Mouse (Mus musculus): Measurements from ENCODE around the gene Lhx3.

The Lhx3 gene

DNA sequence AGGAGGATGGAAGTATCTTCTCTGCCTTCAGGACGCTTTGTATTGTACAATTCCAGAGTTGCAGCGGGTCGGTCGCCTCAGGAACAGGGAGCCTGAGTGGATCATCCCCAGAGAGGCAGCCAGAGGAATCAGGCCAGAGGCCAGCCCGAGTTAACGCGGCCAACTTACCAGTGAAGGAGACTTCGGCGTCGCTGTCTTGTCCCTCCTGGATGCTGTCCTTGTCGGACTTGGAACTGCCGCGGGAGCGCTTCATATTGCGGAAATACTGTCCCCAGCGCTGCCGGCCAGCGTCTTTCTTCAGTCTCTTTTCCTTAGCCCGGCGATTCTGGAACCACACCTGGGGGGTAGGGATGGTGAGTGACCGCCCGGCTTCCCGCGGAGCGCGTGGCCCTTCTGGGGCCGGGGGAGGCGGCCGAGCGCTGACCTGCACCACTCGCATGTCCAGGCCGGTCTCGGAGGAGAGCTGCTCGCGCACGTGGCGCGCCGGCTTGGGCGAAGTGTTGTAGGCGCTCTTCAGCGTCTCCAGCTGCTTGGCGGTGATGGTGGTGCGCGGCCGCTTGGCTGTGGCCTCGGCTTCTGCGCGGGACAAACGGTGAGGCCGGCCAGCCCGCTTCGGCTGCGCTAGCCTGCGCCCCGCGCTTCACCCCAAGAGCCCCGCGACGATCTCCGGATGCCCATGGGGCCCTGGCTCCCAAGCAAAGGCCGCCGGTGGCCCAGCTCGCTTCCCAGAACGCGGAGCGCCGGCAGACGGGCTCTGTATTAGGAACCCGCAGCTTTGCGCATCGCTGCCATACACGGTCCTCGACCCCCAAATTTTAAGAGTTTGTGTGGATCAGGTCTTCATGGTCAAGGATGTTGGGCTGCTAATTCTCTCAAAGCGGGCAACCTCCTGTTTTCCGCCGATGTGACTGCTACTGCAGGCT is 5.9 kb downstream of the Lhx3 start:
- no peak for DNase-seq

DNA sequence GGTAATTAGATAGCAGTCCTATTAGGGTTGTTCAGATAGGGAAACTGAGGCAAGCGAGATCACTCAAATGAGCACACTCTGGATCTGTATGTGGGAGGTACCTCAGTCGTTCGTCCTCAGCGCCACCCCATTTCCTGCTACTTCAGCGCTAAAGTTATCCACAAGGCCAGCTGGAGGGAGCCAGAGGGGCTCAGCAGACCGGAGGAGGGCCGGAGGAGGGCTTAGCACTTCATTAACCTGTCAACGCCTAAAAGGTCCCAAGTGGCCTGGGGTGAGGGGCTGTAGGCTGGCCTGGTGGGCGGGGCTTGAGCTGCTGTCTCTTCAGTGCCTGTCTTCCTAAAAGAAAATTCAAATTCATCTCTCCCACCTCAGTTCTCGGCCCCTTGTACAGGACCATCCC is 9.6 kb downstream of the Lhx3 start:
- DNase-seq = no peak

DNA sequence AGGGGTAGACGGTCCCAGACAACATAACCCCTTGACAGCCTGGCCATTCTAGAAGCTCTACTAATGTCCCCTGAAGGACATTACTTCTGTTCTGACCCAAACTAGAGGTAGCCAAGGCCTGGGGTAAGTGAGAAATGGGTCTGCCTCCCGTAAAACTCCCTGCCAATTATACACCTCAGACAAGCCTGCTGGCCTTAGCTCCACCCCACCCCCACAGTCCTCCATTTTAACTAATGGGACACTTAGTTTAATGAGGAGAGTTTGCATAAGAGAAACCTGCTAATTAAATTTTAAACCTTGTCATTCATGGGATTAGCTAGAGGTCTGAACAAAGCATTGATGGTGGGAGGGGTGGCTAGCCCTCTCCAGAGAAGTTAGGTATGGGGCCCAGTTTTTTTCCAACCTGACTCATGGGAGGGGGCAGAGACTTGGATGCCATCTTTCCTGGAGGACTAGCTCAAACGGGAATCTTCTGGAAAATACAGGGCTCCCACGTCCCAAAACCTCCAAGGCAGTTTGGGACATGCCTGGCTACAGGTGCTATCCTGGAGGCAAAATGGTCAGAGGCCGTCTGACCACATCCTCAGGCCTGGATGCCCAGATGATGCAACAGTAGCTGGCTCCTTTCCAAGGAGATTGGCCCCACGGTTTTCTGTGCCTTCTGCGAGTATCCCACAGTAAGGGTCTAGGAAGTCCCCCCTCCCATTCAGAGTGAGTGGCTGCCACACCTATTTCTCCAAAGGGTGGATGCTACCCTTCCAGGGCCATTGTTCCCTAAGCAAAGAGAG is 13.3 kb downstream of the Lhx3 start:
- no peak for DNase-seq

DNA sequence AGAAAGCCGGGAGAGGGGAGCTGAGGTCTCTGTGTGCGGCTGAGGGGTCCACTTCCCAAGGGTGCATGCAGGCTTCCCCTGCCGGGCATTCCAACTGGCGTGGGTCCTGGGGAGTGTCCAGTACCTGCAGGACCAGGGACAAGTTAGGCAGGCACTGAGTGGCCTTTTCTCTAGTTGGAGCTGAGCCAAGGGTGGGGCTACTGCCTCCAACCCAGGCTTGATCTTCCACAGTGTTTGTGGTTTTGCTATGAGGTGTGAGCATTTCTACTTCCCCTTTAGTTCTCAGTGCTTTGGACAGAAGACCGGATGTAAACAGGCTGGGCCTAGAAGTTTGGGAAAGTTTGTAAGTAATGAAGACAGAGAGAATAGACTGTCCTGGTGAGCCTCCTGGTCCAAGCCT is 19.6 kb downstream of the Lhx3 start:
- DNase-seq = no peak

DNA sequence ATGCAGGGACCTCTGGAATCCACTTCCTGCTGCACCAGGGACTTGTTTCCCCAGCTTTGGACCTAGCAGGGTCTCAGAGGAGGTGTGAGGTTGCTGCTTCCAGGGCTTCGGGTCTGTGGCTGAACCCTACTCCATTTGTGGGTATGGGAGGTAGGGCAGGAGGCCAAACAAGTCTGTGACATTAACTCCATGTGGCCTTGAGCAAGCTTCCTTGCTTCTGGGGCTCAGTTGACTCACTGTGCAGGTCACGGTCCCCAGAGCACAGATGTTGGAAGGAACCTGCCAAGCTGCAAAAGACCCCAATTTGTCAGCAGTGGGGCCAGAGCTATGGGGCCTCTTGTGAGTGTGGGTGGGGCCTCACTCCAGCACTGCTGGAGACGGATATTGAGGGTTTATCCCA is 23.7 kb downstream of the Lhx3 start:
- no peak for DNase-seq

DNA sequence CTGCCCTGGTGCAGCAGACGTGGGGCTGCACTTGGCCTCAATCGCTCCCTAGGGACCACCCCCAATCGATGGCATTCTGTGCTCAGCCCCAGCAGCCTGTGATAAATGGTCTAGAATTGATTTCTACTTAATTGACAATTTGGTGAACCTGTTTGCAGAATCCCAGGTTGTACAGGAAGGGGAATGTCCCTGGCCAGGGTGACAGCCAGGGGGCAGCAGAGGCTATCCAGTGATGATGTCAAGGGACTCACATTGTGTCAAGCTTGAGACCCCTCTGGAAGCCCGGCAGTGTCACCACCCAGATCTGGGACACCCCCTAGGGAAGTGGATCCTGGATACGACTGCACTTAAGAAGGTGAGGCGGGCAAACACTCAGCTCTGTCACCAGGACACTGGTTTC is 25.4 kb downstream of the Lhx3 start:
- DNase-seq = peak; percentile 66

DNA sequence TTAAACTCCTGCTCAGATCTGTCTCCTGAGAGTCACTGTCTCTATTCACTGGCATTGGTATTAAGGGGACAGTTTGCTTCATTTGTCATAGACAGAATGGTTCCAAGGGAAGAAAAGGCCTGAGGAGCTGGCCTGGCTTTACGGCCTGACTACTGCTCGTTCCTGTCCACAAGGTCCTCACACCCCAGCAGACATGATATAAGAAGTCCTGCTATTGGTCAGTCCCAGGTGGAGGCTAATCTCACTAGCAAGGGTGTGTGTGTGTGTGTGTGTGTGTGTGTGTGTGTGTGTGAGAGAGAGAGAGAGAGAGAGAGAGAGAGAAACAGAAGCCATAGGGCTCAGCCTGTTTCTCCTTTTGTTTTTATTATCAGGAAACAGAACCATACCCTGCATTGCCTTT is 30.9 kb downstream of the Lhx3 start:
- no peak for DNase-seq

DNA sequence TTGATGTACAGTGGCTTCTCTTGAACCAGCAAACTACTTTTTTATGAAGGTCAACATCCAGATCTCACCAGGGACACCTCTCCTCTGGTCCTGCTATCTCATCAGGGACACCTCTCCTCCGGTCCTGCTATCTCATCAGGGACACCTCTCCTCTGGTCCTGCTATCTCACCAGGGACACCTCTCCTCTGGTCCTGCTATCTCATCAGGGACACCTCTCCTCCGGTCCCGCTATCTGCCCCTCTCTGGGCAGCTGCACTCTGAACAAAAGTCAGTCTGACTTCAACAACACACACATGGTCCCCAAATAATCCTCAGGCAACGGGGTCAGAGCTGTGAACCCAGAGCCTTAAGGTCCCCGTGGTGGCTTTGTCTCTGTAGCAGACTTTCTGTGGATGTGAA is 31.4 kb downstream of the Lhx3 start:
- no peak for DNase-seq

DNA sequence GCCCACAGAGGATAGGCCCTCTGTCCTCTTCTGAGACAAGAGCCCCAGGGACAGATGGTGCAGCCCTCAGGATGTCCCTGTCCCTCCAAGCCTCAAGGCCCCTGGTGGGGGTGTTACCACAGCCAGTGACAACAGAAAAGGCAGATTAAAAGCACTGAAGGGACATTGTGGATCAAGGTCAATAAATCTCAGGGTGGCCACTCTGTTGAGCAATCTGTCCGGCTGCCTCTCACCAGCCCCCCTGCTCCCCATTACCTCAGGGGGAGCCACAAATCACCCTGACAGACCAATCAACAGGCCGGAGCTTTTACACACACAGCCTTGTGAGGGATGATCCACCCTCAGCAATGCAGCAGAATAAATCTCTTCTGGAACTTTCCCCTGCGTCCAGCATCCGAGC is 32.9 kb downstream of the Lhx3 start:
- DNase-seq = peak; percentile 49

DNA sequence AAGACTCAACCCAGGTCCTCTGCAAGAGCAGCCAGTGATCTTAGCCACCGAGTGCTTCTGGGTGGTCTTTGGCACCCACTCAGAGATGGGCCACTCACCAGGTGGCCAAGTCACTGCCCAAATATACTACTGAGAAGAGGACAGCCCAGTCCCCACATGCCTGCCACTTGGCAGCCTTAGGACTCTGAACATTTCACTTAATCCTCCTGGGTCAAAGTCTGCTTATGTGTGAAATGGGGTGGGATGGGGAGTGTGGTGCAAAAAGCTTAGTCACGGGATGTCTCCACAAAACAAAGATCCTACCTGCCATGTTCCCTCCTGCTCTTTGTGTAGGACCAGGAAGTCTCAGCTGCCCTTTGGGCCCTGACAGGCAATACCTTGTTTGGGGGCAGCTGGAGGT is 35.9 kb downstream of the Lhx3 start:
- DNase-seq = no peak

DNA sequence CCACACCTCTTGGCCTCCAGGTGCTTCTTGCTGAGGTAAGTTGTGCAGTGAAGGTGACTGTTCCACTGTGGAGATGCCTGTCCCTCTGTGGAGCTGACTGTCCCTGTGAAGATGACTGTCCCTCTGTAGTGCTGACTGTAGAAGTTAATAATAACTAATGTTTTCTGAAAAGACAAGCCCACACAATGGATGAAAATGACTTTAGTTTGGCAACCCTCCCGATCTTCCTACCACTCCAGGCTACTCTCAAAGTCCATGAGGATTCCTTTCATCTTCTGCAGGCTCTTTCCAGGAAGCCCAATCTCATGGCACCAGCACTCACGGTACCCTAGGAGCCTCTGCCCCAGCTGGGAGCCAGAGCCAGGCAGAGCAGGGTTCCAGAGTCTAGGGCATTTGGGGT is 37.7 kb downstream of the Lhx3 start:
- no peak for DNase-seq

DNA sequence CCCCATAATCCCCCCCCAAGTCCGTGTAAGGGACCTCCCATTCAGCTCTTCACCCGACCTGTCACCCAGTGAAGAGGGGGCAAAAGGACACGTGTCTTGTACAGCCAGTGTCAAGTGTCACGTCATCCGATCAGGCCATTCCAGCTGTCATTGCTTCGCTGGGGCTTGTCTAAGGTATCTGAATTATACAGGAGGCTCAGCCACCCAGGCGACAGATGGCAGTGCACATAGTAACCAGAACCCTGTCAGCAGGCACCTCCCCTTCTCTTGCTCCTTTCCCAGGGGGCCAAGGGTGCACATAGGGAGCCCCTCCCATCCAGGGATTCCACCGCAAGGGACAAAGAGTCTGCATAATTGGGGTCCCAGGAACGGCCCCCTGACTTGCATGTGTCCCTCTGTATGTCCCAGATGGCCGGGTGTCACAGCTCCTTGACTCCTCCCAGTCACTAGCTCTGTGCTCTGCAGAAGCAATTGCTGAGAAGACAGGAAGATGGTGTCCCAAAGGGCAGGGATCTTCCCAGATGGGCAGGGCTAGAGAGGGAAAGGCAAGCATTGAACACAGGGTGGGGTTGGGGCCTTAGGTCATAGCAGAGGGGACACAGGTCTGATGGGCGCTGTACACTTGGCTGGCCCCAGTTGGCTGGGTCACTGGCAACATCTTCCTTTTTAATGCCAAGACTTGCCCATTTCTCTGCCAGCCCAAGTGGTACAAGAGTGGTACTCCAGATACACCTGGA is 39.1 kb downstream of the Lhx3 start:
- no peak for DNase-seq

DNA sequence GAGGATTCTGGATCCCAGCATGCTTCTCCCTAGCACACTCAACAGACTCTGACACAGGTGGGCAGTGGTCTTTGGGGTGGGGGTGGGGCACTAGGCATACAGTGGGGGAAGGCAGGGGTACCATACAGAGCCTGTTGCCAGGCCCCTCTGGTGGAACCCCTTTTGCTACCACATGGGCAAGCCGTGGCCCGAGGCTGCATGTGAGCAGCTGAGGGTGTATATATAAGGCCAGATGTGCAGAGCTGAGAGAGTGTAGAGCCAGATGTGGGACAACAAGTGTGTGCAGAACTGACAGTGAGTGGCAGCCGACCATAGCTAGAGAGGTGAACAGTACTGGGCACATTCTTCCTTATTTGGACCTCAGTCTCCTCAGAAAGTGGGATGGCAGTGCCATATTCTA is 41.2 kb downstream of the Lhx3 start:
- DNase-seq = no peak

DNA sequence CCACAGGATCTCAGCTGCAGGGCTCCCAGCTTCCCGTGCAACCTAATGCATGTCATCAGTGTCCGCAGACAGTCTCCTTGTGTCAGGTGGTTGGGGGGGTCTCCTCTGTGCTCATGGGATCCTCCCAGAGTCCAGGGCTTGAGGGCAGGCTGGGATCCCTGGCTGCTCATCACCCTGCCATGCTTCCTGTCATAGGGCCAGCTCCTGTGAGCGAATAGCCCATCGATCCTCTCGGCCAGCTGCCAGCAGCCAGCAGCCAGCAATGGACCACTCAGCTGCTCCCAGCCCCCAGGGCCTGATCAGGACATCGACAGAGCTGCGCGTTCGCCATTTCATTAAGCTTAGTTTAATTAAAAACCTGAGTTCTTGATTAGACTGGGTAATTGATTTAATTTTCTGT is 50.0 kb downstream of the Lhx3 start:
- DNase-seq = no peak

DNA sequence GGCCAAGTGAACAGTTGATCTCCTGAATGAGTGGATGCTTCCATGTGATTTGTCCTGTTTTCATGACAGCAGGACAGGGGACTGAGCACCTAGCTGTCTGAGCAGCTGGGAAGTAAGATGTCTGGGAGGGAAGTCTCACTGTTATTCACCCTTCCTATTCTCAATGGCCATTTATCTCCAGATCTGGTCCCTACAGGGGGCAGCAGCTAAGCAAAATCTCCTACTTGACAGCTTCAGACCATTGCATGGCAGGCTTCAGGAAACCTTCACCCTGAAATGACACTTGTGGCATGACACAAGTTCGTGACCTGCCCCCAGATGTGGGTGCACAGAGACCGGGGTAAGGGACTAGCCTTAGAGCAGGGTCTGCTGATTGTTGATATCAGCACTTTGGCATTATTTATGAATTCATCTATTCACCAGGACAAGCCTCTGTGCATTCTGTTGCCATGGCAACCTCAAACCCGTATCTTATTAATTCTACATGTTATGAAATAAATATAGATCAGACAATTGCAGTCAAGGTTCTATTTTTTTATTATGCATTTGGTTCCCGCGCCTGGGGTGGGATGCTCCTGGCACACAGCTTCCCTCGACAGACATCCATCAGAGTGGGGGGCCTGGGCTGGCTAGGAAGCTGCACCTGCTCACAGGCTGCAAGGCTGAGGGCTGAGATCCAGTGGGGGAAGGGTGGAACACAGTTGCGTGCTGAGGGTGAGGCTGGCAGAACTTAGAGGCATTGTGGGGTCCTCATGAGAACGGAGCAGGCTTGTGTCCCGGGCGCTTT is 51.7 kb downstream of the Lhx3 start:
- no peak for DNase-seq

DNA sequence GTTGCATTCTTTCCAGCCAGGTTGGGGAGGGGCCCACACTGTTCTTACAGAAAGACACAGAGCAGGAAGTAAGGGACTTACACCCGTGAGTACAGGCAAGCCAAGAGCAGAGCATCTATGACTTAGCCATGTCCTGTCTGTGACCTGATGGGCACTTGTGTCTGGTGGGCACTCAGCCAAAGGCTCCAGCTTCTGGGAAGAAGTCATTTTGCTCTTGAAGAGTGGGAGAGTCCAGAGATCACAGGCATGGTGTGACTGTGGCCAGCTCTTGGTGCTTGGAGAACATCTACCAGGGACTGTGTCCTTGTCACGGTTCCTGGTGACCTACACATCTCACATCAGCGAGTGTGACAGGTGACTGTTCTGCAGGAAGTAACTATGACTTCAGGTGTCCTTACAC is 52.4 kb downstream of the Lhx3 start:
- DNase-seq = no peak

DNA sequence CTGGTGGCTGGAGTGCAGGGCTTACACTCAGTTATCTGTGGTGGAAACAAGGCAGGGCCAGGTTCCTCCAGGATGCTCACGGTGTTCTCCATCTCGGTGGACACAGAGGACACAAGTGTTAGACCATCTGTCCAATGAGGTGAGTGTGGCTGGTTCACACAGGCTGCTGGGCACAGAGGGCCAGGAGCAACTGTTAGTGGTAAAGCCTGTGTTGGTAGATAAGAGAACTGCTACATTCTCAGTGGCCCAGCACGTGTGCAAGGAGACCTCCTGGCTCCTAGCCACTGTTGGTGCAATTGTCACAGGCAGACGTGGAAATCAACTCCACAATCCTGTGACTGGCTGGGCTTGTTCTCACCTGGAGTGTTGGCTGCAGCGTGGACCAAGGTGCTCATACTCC is 53.5 kb downstream of the Lhx3 start:
- DNase-seq = peak; percentile 20

DNA sequence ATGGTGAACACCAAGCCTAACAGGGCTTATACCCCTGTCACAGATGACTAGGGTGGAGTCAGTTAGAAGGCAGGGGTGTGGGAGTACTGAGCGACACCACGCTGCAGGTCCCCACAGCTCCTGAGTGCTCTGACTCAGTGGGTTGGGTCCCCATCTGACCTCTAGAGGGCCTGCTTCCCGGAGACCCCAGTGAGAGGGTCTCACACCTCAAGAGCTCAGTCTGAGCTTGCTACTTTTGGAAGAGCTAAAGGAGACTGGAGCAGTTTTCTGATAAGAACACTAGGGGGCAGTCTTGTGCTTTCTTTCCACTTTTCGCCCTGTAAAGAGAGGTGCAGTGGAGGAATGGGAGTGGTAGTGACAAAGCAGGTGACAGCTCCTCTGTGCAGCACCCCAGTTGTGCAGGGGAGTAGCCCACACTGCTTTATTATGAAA is 54.2 kb downstream of the Lhx3 start:
- DNase-seq = peak; percentile 78

DNA sequence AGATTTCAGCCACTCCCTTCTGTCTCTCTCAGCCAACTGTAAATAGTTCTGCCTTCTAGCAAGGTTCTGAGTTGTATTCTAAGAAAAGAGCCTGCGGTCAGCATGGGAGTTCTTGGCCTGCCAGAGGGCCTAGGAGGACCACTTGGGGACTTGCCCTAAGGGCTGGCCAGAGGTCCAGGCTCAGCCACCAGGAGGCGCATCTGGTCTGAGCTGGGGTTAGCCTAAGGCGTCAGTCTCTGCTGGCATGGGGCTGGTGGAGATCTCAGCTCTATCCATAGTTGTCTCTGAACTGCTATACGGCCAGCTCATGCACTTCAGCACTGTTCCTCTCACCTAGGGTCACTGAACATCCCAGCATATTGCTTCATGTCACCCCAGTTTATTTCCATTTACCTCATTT is 54.8 kb downstream of the Lhx3 start:
- peak; percentile 35 for DNase-seq
